In the genomic region with DNA sequence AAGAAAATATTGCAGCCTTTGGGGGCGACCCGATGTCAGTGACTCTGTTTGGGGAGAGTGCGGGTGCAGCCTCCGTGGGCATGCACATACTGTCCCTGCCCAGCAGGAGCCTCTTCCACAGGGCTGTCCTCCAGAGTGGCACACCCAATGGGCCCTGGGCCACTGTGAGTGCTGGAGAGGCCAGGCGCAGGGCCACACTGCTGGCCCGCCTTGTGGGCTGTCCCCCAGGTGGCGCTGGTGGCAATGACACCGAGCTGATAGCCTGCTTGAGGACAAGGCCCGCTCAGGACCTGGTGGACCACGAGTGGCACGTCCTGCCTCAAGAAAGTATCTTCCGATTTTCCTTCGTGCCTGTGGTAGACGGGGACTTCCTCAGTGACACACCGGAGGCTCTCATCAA, we compare ENCODE assay signal across 8 mouse cellular contexts. TPM values are rescaled to one million over a fixed set of nuclear protein-coding genes. Genes with fewer than 3 reads are reported as not detected.
DNase-seq lines count a peak whose midpoint lies in the region; ATAC-seq and TF ChIP-seq lines count a peak whose summit lies in the region.

No protein-coding gene starts in this region.

- no peaks in the 10 kb centered on the region for H3K9me3 ChIP-seq in MEL (replicated peaks; ENCODE audit: insufficient read depth, low read length)
- H3K9me3 ChIP-seq in midbrain, embryonic 16.5 days (replicated peaks; ENCODE audit: control insufficient read depth, low read length, poor library complexity, severe bottlenecking): no peaks in the 10 kb centered on the region

- no peaks in the 10 kb centered on the region for H3K27me3 ChIP-seq in MEL (ENCODE audit: control insufficient read depth in 1 of 2, insufficient read depth in 2 of 2, low read length in 2 of 2)
- H3K27me3 ChIP-seq in midbrain, embryonic 16.5 days (ENCODE audit: control insufficient read depth, insufficient read depth, low read depth, low read length): 0 out of 2 replicates have a peak, but pooled peaks cover 4% of the 10 kb centered on the region

- peak overlapping the region; percentile 36 to 54 for H3K4me3 ChIP-seq in MEL (ENCODE audit: control insufficient read depth in 1 of 2, insufficient read depth in 1 of 2, low read depth in 2 of 2, low read length in 2 of 2)
- no peak overlapping the region for H3K4me3 ChIP-seq in midbrain, embryonic 16.5 days (ENCODE audit: low read depth, low read length)

- TF ChIP-seq RAD21 in MEL (IDR thresholded peaks at IDR 0.05; ENCODE audit: low read depth, low read length): peak; percentile 47

- H3K9ac ChIP-seq in MEL (ENCODE audit: control insufficient read depth, low read depth, low read length, poor library complexity, severe bottlenecking): peak overlapping the region; percentile 69
- H3K9ac ChIP-seq in midbrain, embryonic 16.5 days (ENCODE audit: low read depth, low read length): no peak overlapping the region

- peak overlapping the region; percentile 35 for H3K4me2 ChIP-seq in midbrain, embryonic 16.5 days (ENCODE audit: low read length)

- H3K4me1 ChIP-seq in MEL (ENCODE audit: control insufficient read depth in 1 of 2, insufficient read depth in 2 of 2, low read length in 2 of 2): peaks cover 4 to 31% of the 10 kb centered on the region in 2 experiments
- peaks cover 32% of the 10 kb centered on the region for H3K4me1 ChIP-seq in midbrain, embryonic 16.5 days (ENCODE audit: control insufficient read depth, insufficient read depth, low read length)

- TF ChIP-seq EP300 in MEL (IDR thresholded peaks at IDR 0.05; ENCODE audit: low read depth in 1 of 2, low read length in 2 of 2): no peak; a peak in 1 of 4 replicates

- peak overlapping the region; percentile 92 for H3K27ac ChIP-seq in MEL (ENCODE audit: control insufficient read depth, low read depth, low read length)
- H3K27ac ChIP-seq in midbrain, embryonic 16.5 days (ENCODE audit: low read length): no peak overlapping the region

- TF ChIP-seq POLR2A in MEL (IDR thresholded peaks at IDR 0.05; ENCODE audit: control insufficient read depth in 1 of 2, insufficient read depth in 1 of 2, low read depth in 1 of 2, low read length in 2 of 2, poor library complexity in 1 of 2): peak in 1 of 2 experiments; percentile 37; a peak in 1 of 4 replicates

- ATAC-seq in midbrain, embryonic 16.5 days: no peak

- DNase-seq in heart, adult 18-20 months: peak; percentile 62 to 67
- no peak for DNase-seq in heart, adult 8-10 months (ENCODE audit: low spot score)
- peak; percentile 68 for DNase-seq in MEL (ENCODE audit: low read depth, low spot score)
- DNase-seq in embryo, embryonic 9.5 days (ENCODE audit: extremely low spot score): peak; percentile 53
- peak; percentile 49 to 72 for DNase-seq in heart, postnatal 36 days
- peak; percentile 97 for DNase-seq in liver
- DNase-seq in yolk sac, embryonic 10.5 days (ENCODE audit: low spot score): peak; percentile 46

- H3K36me3 ChIP-seq in MEL (ENCODE audit: control insufficient read depth in 1 of 2, insufficient read depth in 2 of 2, low read length in 2 of 2): peaks cover 6 to 27% of the 10 kb centered on the region in 2 experiments; a peak in 3 of 4 replicates
- peaks cover 3% of the 10 kb centered on the region; the same call in 1 of the 2 replicates for H3K36me3 ChIP-seq in midbrain, embryonic 16.5 days (ENCODE audit: control insufficient read depth, insufficient read depth, low read length)

- intact Hi-C loops in heart, postnatal 36 days (cut with DNase I): loop anchor here (2.0 kb wide), 2 partner anchors 24 to 90 kb away; partner anchors contain the start of gene Trip6

- peaks cover 11% of the 10 kb centered on the region; the same call in 1 of the 2 replicates for H3K79me2 ChIP-seq in MEL (ENCODE audit: control insufficient read depth, insufficient read depth, low read length, poor library complexity)

- 28% methylated on average over 15 of the region's 15 CpGs for WGBS in midbrain, embryonic 16.5 days

- peak; percentile 34 to 75 (median 66); a peak in 5 of 6 replicates for TF ChIP-seq CTCF in MEL (IDR thresholded peaks at IDR 0.05 in 2 of 3, conservative IDR thresholded peaks at IDR 0.05 in 1 of 3; ENCODE audit: control insufficient read depth in 1 of 3, insufficient read depth in 1 of 3, low read depth in 2 of 3, low read length in 3 of 3, poor library complexity in 1 of 3, severe bottlenecking in 1 of 3)

TF ChIP-seq in MEL, 35 proteins besides CTCF, POLR2A, EP300 and RAD21:
- TF ChIP-seq MAFK (IDR thresholded peaks at IDR 0.05; ENCODE audit: borderline replicate concordance, low read depth, low read length): no peak
- no peak for TF ChIP-seq TAL1 (IDR thresholded peaks at IDR 0.05; ENCODE audit: low read length)
- no peak for TF ChIP-seq BHLHE40 (IDR thresholded peaks at IDR 0.05; ENCODE audit: borderline replicate concordance, low read depth, low read length)
- no peak for TF ChIP-seq CHD1 (IDR thresholded peaks at IDR 0.05; ENCODE audit: low read depth, low read length)
- TF ChIP-seq MYC (IDR thresholded peaks at IDR 0.05; ENCODE audit: low read depth, low read length): no peak
- TF ChIP-seq TBP (IDR thresholded peaks at IDR 0.05; ENCODE audit: low read depth, low read length): 0 out of 2 replicates have a peak, but pooled peaks have one; percentile 10
- TF ChIP-seq ZC3H11A (IDR thresholded peaks at IDR 0.05; ENCODE audit: low read depth, low read length): peak; percentile 40; the same call in 1 of the 2 replicates
- TF ChIP-seq MYB (IDR thresholded peaks at IDR 0.05; ENCODE audit: low read depth, low read length): no peak
- peak; percentile 64; the same call in 1 of the 2 replicates for TF ChIP-seq MAZ (IDR thresholded peaks at IDR 0.05; ENCODE audit: low read depth, low read length)
- TF ChIP-seq SMC3 (IDR thresholded peaks at IDR 0.05; ENCODE audit: low read depth, low read length): peak; percentile 66
- peak; percentile 67; the same call in 1 of the 2 replicates for TF ChIP-seq POLR2AphosphoS5 (IDR thresholded peaks at IDR 0.05; ENCODE audit: borderline replicate concordance, low read depth, low read length)
- TF ChIP-seq NRF1 (IDR thresholded peaks at IDR 0.05; ENCODE audit: insufficient read depth, low read depth, low read length, poor library complexity, severe bottlenecking): 0 out of 2 replicates have a peak, but pooled peaks have one; percentile 30
- TF ChIP-seq NELFE (IDR thresholded peaks at IDR 0.05; ENCODE audit: low read depth, low read length): peak; percentile 16; the same call in 1 of the 2 replicates

RNA-seq across cellular contexts. Expression of gene Ache, which starts 3.4 kb away (rescaled TPM):
- 1 to 10 TPM; 1.8 to 2.6 TPM for total RNA-seq in heart, adult 18-20 months (2021)
- 1 to 10 TPM; 1.5 to 3.3 (median 1.9) TPM for total RNA-seq in heart, adult 8-10 months (2022)
- 3.4 and 7.0 TPM in 2 replicates for total RNA-seq in MEL (2012; rRNA removed)
- 10 to 100 TPM in 1 of 2 experiments, not detected in 1; 16.8 TPM for polyA plus RNA-seq in MEL (2012; ENCODE audit: insufficient read depth in 1 of 2, insufficient read length in 2 of 2, low read depth in 1 of 2, low replicate concordance in 2 of 2, missing spikeins in 1 of 2)
- 1 to 10 TPM; 2.9 to 3.1 TPM for total RNA-seq in heart, postnatal 36 days (2021)
- 46.5 and 65.9 TPM in 2 replicates for polyA plus RNA-seq in midbrain, embryonic 16.5 days (2015; fragmentation: Nextera tagmentation; extraction: Ambion mirVana)

RNA-seq across cellular contexts. Expression of gene Ufsp1, which starts 3.8 kb away (rescaled TPM):
- 10 to 100 TPM in 1 of 2 experiments, 1 to 10 TPM in 1; 8.1 to 10.7 TPM for total RNA-seq in heart, adult 18-20 months (2021)
- 10 to 100 TPM in 2 of 4 experiments, 1 to 10 TPM in 2; 7.7 to 10.4 (median 9.7) TPM for total RNA-seq in heart, adult 8-10 months (2022)
- 4.7 and 6.9 TPM in 2 replicates for total RNA-seq in MEL (2012; rRNA removed)
- polyA plus RNA-seq in MEL (2012; ENCODE audit: insufficient read depth in 1 of 2, insufficient read length in 2 of 2, low read depth in 1 of 2, low replicate concordance in 2 of 2, missing spikeins in 1 of 2): 10 to 100 TPM in 1 of 2 experiments, not detected in 1; 16.1 TPM
- total RNA-seq in heart, postnatal 36 days (2021): 1 to 10 TPM; 8.5 to 9.0 TPM
- polyA plus RNA-seq in midbrain, embryonic 16.5 days (2015; fragmentation: Nextera tagmentation; extraction: Ambion mirVana): 18.4 and 20.9 TPM in 2 replicates

RNA-seq across cellular contexts. Expression of gene Srrt, which starts 16.8 kb away (rescaled TPM):
- total RNA-seq in heart, adult 18-20 months (2021): 10 to 100 TPM; 44.4 to 55.6 TPM
- 10 to 100 TPM; 54.4 to 62.6 (median 60.3) TPM for total RNA-seq in heart, adult 8-10 months (2022)
- total RNA-seq in MEL (2012; rRNA removed): 235 and 291 TPM in 2 replicates
- polyA plus RNA-seq in MEL (2012; ENCODE audit: insufficient read depth in 1 of 2, insufficient read length in 2 of 2, low read depth in 1 of 2, low replicate concordance in 2 of 2, missing spikeins in 1 of 2): 100 to 1,000 TPM in 1 of 2 experiments, not detected in 1; 454 TPM
- total RNA-seq in heart, postnatal 36 days (2021): 10 to 100 TPM; 58.3 to 62.6 TPM
- 97.2 and 103 TPM in 2 replicates for polyA plus RNA-seq in midbrain, embryonic 16.5 days (2015; fragmentation: Nextera tagmentation; extraction: Ambion mirVana)

RNA-seq across cellular contexts. Expression of gene Trip6, which starts 23.5 kb away (rescaled TPM):
- 10 to 100 TPM; 12.0 to 13.3 TPM for total RNA-seq in heart, adult 18-20 months (2021)
- total RNA-seq in heart, adult 8-10 months (2022): 10 to 100 TPM; 11.5 to 13.2 (median 12.4) TPM
- total RNA-seq in MEL (2012; rRNA removed): 0.46 and 0.58 TPM in 2 replicates
- 1 to 10 TPM in 1 of 2 experiments, not detected in 1; 2.1 TPM for polyA plus RNA-seq in MEL (2012; ENCODE audit: insufficient read depth in 1 of 2, insufficient read length in 2 of 2, low read depth in 1 of 2, low replicate concordance in 2 of 2, missing spikeins in 1 of 2)
- 10 to 100 TPM; 11.1 to 14.3 TPM for total RNA-seq in heart, postnatal 36 days (2021)
- polyA plus RNA-seq in midbrain, embryonic 16.5 days (2015; fragmentation: Nextera tagmentation; extraction: Ambion mirVana): 13.1 TPM in 2 replicates

RNA-seq across cellular contexts. Expression of gene Slc12a9, which starts 42.7 kb away (rescaled TPM):
- total RNA-seq in heart, adult 18-20 months (2021): 1 to 10 TPM; 1.5 to 1.8 TPM
- 1 to 10 TPM; 1.3 to 2.1 (median 2.0) TPM for total RNA-seq in heart, adult 8-10 months (2022)
- 7.1 and 8.8 TPM in 2 replicates for total RNA-seq in MEL (2012; rRNA removed)
- polyA plus RNA-seq in MEL (2012; ENCODE audit: insufficient read depth in 1 of 2, insufficient read length in 2 of 2, low read depth in 1 of 2, low replicate concordance in 2 of 2, missing spikeins in 1 of 2): 10 to 100 TPM in 1 of 2 experiments, not detected in 1; 12.1 TPM
- 1 to 10 TPM; 2.0 to 3.6 TPM for total RNA-seq in heart, postnatal 36 days (2021)
- 26.8 and 27.3 TPM in 2 replicates for polyA plus RNA-seq in midbrain, embryonic 16.5 days (2015; fragmentation: Nextera tagmentation; extraction: Ambion mirVana)
